Mouse (Mus musculus): Measurements from ENCODE around the gene Zp1.

DNA sequence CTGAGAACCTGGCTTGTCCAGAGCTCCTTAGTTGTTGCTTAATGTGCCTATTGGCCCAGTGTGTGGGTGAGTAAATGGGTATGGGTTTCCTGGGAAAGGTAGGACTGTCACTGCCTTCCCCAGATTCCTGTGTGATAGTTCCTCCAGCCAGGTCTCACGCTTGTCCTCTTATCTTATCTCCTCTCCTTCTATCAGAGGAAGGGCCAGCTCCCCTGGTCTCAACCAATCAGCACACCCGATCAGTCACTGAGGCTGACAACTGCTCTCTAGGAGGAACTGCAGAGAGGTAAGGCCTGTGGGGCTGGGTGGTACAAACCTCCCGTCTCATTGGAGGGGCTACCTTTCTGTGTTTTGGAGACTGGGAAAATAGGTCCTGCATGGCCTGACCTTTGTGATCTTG, 18.3 kb upstream of the Zp1 start:
- no peak for TF ChIP-seq TCF12 (IDR thresholded peaks at IDR 0.05; ENCODE audit: insufficient read depth, poor library complexity, severe bottlenecking)
- no peak for TF ChIP-seq POLR2A (IDR thresholded peaks at IDR 0.05; ENCODE audit: insufficient read length, low read depth)
- TF ChIP-seq E2F4 (IDR thresholded peaks at IDR 0.05; ENCODE audit: insufficient read depth): no peak
- no peak for TF ChIP-seq POLR2AphosphoS2 (IDR thresholded peaks at IDR 0.05; ENCODE audit: insufficient read length, low read depth)
- TF ChIP-seq USF1 (IDR thresholded peaks at IDR 0.05; ENCODE audit: low read depth): no peak
- TF ChIP-seq MYOD1 (IDR thresholded peaks at IDR 0.05; ENCODE audit: control insufficient read depth in 1 of 3, insufficient read length in 2 of 3, low read depth in 2 of 3): no peak
- no peak for TF ChIP-seq MYOG (IDR thresholded peaks at IDR 0.05; ENCODE audit: control insufficient read depth in 1 of 3, insufficient read depth in 1 of 3, insufficient read length in 2 of 3, low read depth in 2 of 3)
- TF ChIP-seq MAX (IDR thresholded peaks at IDR 0.05; ENCODE audit: low read depth): no peak
- TF ChIP-seq REST (IDR thresholded peaks at IDR 0.05; ENCODE audit: insufficient read depth, insufficient read length): no peak
- no peak for TF ChIP-seq CEBPB (IDR thresholded peaks at IDR 0.05; ENCODE audit: insufficient read depth, poor library complexity, severe bottlenecking)
- no peak for TF ChIP-seq SRF (IDR thresholded peaks at IDR 0.05; ENCODE audit: control insufficient read depth, insufficient read length, low read depth)
- no peak for TF ChIP-seq TCF3 (IDR thresholded peaks at IDR 0.05; ENCODE audit: insufficient read length, low read depth)

Measured in myocyte (in vitro differentiated cells).